Mouse (Mus musculus): ENCODE measurements around the gene Hist1h2ag. TPM values are rescaled to one million over a fixed set of nuclear protein-coding genes. Genes with fewer than 3 reads are reported as not detected.
A peak's percentile ranks its signal among the peaks of the same experiment; 100 is the strongest.

The Hist1h2ag gene
- polyA plus RNA-seq, 1 experiment from 2014 or later: 16.0 TPM

DNA sequence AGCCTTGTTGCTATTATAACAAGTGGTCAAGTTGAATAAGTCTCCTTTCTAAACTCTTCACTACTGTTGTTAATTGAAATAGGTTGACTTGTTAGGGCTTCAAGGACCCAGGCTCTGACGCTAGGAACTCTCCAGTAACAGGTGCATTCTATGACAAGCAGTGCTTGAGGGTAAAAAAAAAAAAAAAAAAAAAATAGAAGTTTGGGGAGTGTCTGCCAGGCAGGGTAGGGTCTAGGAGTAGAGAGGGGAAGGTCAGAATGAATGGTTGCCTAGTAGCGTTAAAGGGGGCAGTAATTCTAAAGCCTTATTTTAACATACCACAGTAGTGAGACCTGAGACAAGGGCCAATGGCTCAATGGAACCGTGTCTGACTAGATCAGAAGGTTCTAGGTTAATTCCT is 44.3 kb downstream of the Hist1h2ag start:
- H3K9ac ChIP-seq (ENCODE audit: low read depth, low read length): no peak overlapping the region
- peaks cover 87% of the 10 kb centered on the region for H3K27me3 ChIP-seq (replicated peaks; ENCODE audit: control insufficient read depth, insufficient read depth, low read length)
- H3K4me3 ChIP-seq (ENCODE audit: low read depth, low read length): no peak overlapping the region
- WGBS: 35% methylated on average over 3 of the region's 3 CpGs
- no peak overlapping the region for H3K27ac ChIP-seq (ENCODE audit: low read depth, low read length)
- no peak for ATAC-seq
- H3K4me1 ChIP-seq (replicated peaks; ENCODE audit: control insufficient read depth, insufficient read depth, low read length): no peaks in the 10 kb centered on the region
- H3K9me3 ChIP-seq (ENCODE audit: control insufficient read depth): no peaks in the 10 kb centered on the region
- no peaks in the 10 kb centered on the region for H3K36me3 ChIP-seq (ENCODE audit: control insufficient read depth, insufficient read depth)
- no peak overlapping the region for H3K4me2 ChIP-seq (replicated peaks; ENCODE audit: low read depth)
- no peak for TF ChIP-seq CTCF (IDR thresholded peaks at IDR 0.05; ENCODE audit: low read depth)

DNA sequence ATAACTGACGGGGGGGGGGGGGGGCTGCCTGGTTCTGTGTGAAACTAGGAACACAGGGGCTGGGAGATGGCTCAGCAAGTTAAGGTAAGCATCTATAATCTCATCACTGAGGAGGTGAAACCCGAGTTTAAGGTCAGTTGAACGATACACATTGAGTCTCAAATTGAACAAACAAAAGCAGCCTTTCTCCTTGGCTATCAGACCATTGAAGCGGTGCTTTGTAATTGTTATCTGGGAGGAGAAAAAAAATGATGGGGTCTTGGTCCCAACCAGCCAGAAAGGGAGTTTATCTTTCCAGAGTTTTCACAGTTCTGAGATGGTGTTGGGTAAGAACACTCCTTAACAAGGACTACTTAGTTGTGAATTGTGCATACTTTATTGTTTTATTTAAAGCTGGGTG is 44.9 kb downstream of the Hist1h2ag start:
- Histone ChIP-seq H3K4me3 (ENCODE audit: low read depth, low read length) (no peak overlapping the region), H3K9ac (ENCODE audit: low read depth, low read length) (no peak overlapping the region), H3K4me2 (replicated peaks; ENCODE audit: low read depth) (no peak overlapping the region), H3K36me3 (ENCODE audit: control insufficient read depth, insufficient read depth) (no peaks in the 10 kb centered on the region), H3K9me3 (ENCODE audit: control insufficient read depth) (no peaks in the 10 kb centered on the region), H3K4me1 (replicated peaks; ENCODE audit: control insufficient read depth, insufficient read depth, low read length) (no peaks in the 10 kb centered on the region), H3K27ac (ENCODE audit: low read depth, low read length) (no peak overlapping the region), H3K27me3 (replicated peaks; ENCODE audit: control insufficient read depth, insufficient read depth, low read length) (peaks cover 81% of the 10 kb centered on the region)
- WGBS: 5% methylated on average over 4 of the region's 4 CpGs
- TF ChIP-seq CTCF (IDR thresholded peaks at IDR 0.05; ENCODE audit: low read depth): no peak
- ATAC-seq: no peak

- H3K9me3 ChIP-seq (ENCODE audit: control insufficient read depth): no peaks in the 10 kb centered on the region
- peak overlapping the region; percentile 60 for H3K4me2 ChIP-seq (replicated peaks; ENCODE audit: low read depth)
- no peak for ATAC-seq
- H3K27ac ChIP-seq (ENCODE audit: low read depth, low read length): no peak overlapping the region
- no peaks in the 10 kb centered on the region for H3K36me3 ChIP-seq (ENCODE audit: control insufficient read depth, insufficient read depth)
- H3K4me3 ChIP-seq (ENCODE audit: low read depth, low read length): peak overlapping the region; percentile 37
- H3K27me3 ChIP-seq (replicated peaks; ENCODE audit: control insufficient read depth, insufficient read depth, low read length): peaks cover 76% of the 10 kb centered on the region
- H3K4me1 ChIP-seq (replicated peaks; ENCODE audit: control insufficient read depth, insufficient read depth, low read length): no peaks in the 10 kb centered on the region
- H3K9ac ChIP-seq (ENCODE audit: low read depth, low read length): no peak overlapping the region
- 3% methylated on average over 21 of the region's 21 CpGs for WGBS
- TF ChIP-seq CTCF (IDR thresholded peaks at IDR 0.05; ENCODE audit: low read depth): no peak
Observed at GRCm38 (mm10) chr13:21997201-21997820, 45.4 kb downstream of the Hist1h2ag start.

- TF ChIP-seq CTCF (IDR thresholded peaks at IDR 0.05; ENCODE audit: low read depth): no peak
- ATAC-seq: no peak
- Histone ChIP-seq H3K4me1 (replicated peaks; ENCODE audit: control insufficient read depth, insufficient read depth, low read length) (no peaks in the 10 kb centered on the region), H3K4me2 (replicated peaks; ENCODE audit: low read depth) (peak overlapping the region; percentile 60), H3K9ac (ENCODE audit: low read depth, low read length) (no peak overlapping the region), H3K27ac (ENCODE audit: low read depth, low read length) (no peak overlapping the region), H3K9me3 (ENCODE audit: control insufficient read depth) (no peaks in the 10 kb centered on the region), H3K27me3 (replicated peaks; ENCODE audit: control insufficient read depth, insufficient read depth, low read length) (peaks cover 73% of the 10 kb centered on the region), H3K36me3 (ENCODE audit: control insufficient read depth, insufficient read depth) (no peaks in the 10 kb centered on the region), H3K4me3 (ENCODE audit: low read depth, low read length) (peak overlapping the region; percentile 37)
- 2% methylated on average over 13 of the region's 13 CpGs for WGBS
Observed at GRCm38 (mm10) chr13:21996840-21997185, 45.9 kb downstream of the Hist1h2ag start.

DNA sequence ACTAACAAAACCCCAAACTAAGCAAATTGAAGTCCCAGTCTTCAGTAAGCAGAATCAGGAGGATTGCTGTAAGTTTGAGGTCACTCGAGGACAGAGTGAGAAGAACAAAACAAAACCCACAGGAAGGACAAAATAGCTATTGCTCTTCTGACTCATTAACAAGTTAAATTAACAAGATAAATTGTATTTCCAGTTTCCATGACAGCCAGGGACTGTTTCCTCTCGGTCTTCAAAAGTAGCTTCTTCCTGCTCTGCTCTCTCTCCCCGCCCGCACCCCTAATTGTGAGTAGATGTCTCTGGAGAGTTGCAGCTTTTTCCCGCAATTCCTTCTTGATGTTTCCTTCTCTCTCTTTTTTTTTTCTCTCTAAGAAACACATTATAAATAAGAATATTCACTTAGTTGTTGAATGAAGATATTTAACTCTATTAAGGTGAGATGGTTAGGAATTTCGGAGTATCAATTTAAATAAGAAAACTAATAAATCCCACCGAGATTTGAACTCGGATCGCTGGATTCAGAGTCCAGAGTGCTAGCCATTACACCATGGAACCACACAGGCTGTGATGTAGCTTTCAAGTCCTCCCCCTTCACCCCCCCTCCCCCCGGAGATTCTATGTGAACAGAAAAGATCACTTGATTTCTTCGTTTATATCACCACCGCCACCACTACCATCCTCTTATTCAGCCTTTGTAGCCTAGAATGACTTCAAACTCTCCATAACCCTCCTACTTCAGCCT is 46.5 kb downstream of the Hist1h2ag start:
- Histone ChIP-seq H3K9ac (ENCODE audit: low read depth, low read length) (no peak overlapping the region), H3K27me3 (replicated peaks; ENCODE audit: control insufficient read depth, insufficient read depth, low read length) (peaks cover 71% of the 10 kb centered on the region), H3K36me3 (ENCODE audit: control insufficient read depth, insufficient read depth) (no peaks in the 10 kb centered on the region), H3K4me2 (replicated peaks; ENCODE audit: low read depth) (peak overlapping the region; percentile 60), H3K4me1 (replicated peaks; ENCODE audit: control insufficient read depth, insufficient read depth, low read length) (no peaks in the 10 kb centered on the region), H3K27ac (ENCODE audit: low read depth, low read length) (no peak overlapping the region), H3K9me3 (ENCODE audit: control insufficient read depth) (0 out of 2 replicates have a peak, but pooled peaks cover 3% of the 10 kb centered on the region), H3K4me3 (ENCODE audit: low read depth, low read length) (peak overlapping the region; percentile 37)
- TF ChIP-seq CTCF (IDR thresholded peaks at IDR 0.05; ENCODE audit: low read depth): no peak
- no peak for ATAC-seq
- 4% methylated on average over 12 of the region's 12 CpGs for WGBS

DNA sequence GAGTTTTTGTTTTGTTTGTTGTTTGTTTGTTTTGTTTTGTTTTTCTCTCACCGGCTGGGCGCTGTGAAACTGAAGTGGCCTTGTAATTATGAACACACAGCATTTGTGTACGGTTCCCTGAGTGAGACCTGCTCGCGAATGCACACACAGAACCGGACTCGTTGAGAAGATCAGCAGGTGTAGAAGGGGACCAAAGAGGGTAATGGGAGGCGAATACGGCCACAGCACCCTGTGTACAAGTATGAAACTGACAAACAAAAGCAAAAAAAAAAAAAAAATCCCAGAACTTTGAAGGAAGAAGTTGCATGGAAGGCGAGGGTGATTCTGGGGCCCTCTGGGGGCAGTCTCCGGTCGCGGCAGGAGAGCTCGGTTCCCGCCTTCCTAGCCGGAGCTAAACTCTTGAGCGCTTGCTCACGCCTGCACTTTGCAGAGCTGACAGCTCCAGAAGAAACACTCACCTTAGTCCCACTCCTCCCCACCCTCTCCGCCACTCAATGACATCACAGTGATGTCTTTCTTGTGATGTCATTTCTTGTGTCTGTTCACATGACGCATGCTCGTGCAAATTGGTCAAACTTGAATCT is 47.3 kb downstream of the Hist1h2ag start:
- Histone ChIP-seq H3K9ac (ENCODE audit: low read depth, low read length) (no peak overlapping the region), H3K27me3 (replicated peaks; ENCODE audit: control insufficient read depth, insufficient read depth, low read length) (peaks cover 62% of the 10 kb centered on the region), H3K4me1 (replicated peaks; ENCODE audit: control insufficient read depth, insufficient read depth, low read length) (no peaks in the 10 kb centered on the region), H3K27ac (ENCODE audit: low read depth, low read length) (no peak overlapping the region), H3K4me2 (replicated peaks; ENCODE audit: low read depth) (peak overlapping the region; percentile 60), H3K9me3 (ENCODE audit: control insufficient read depth) (0 out of 2 replicates have a peak, but pooled peaks cover 5% of the 10 kb centered on the region), H3K4me3 (ENCODE audit: low read depth, low read length) (peak overlapping the region; percentile 37), H3K36me3 (ENCODE audit: control insufficient read depth, insufficient read depth) (no peaks in the 10 kb centered on the region)
- 1% methylated on average over 21 of the region's 21 CpGs for WGBS
- ATAC-seq: peak; percentile 65; the same call in 1 of the 2 replicates
- TF ChIP-seq CTCF (IDR thresholded peaks at IDR 0.05; ENCODE audit: low read depth): peak; percentile 48

Measured in intestine, postnatal 0 days (tissue).